Mouse (Mus musculus): ENCODE results near the gene Aldh3b3. TPM values are rescaled to one million over a fixed set of nuclear protein-coding genes. Genes with fewer than 3 reads are reported as not detected.
"Not testable (repeated sequence)": the region's sequence is repeated elsewhere in the genome, so short reads cannot be mapped to it uniquely, and the experiment has no call there.

Gene Aldh3b3
- total RNA-seq, 2 experiments from 2014 or later: 1.4 to 2.4 TPM

DNA sequence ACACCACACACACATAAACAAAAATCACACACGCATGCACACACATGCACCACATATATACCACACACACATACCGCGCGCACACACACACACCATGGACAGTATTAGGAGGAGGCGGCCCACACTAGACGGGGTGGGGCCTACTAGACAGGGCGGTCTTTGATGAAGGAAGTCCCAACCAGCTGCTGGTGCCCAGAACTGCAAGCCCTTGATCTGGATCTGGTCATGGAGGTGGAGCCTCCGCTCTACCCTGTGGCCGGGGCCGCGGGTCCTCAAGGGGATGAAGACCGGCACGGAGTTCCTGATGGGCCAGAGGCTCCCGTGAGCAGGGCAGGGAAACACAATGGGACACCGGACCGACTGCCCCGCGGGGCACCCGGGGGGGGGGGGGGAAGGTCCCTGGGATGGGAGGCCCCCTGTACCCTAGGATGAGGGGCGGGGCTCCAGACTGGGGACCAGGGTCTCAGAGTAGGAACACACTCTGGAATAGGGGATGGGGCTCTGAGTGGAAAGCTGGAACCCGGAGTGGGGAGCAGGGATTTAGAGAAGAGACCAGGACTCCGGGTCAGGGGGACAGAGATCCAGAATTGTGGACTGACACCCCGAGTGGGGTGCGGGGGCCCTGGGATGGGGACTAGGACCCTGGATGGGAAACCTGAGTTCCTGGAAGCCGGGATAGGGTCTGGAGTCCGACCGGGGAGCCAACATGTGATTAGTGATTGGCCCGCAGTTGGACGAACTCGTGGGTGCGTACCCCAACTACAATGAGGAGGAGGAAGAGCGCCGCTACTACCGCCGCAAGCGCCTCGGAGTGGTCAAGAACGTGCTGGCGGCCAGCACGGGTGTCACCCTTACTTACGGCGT lies 23.2 kb upstream of the Aldh3b3 start, which contains the start of gene Unc93b1:
Unc93b1 (plus strand) TSS at position 155 of the 864 bp plus-strand sequence.
- peak; percentile 83 for ATAC-seq (ENCODE audit: poor library complexity, severe bottlenecking)

DNA sequence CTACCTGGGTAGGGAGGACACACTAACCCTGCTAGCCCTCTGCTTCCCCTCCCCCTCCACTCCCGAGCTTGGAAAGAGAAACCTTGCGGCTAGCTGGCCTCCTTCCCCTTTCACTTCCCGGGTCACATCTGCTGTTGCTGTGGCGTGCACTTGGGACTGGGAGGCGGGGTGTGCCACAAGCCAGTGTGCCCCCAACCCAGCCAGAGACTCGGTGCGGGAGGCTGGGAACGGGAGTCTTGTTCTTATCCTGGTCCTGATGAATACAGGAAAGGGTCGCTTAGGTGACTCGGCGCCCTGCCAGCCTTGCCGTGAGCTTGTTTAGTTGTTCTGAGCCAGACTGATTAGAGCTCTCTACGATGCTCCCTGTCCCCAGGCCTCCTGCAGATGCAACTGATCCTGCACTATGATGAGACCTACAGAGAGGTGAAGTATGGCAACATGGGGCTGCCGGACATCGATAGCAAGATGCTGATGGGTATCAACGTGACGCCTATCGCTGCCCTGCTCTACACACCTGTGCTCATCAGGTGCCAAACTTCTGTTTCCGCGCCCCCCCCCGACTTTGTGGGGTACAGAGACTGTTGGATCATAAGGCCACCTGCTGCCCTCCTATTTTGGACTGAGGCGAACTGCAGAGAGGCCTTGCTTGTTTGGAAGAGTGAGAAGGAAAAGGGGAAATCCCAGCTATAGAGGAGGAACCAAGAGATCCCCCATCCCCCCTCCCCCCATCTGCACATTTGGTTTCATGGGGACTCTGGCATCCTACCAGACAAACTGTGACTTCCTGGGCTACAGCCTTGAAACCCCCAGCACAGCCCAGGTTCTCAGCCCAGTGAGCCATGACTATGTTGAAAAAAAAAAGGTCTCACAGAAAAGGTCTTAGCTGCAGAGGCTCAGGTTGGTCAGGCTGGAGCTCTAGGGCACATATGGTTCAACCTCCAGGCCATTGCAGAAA lies 22.3 kb upstream of the Aldh3b3 start:
- peak; percentile 74 for ATAC-seq (ENCODE audit: poor library complexity, severe bottlenecking)

DNA sequence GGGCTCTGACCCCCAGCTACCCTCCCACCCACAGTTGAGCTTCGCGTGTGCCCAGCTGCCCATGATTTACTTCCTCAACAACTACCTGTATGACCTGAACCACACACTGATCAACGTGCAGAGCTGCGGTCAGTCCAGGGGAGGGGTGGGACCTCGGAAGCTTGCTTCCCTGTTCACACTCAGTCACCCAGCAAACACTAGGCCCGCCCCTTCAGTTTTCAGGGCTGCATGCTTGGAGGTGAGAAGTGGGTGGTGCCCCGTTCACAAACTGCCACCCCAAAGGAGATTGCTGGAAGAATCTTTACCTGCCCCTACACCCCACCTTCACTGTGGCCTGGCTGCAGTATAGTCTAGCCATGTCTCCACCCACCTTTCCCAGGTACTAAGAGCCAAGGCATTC lies 16.1 kb upstream of the Aldh3b3 start:
- ATAC-seq (ENCODE audit: poor library complexity, severe bottlenecking): no peak

DNA sequence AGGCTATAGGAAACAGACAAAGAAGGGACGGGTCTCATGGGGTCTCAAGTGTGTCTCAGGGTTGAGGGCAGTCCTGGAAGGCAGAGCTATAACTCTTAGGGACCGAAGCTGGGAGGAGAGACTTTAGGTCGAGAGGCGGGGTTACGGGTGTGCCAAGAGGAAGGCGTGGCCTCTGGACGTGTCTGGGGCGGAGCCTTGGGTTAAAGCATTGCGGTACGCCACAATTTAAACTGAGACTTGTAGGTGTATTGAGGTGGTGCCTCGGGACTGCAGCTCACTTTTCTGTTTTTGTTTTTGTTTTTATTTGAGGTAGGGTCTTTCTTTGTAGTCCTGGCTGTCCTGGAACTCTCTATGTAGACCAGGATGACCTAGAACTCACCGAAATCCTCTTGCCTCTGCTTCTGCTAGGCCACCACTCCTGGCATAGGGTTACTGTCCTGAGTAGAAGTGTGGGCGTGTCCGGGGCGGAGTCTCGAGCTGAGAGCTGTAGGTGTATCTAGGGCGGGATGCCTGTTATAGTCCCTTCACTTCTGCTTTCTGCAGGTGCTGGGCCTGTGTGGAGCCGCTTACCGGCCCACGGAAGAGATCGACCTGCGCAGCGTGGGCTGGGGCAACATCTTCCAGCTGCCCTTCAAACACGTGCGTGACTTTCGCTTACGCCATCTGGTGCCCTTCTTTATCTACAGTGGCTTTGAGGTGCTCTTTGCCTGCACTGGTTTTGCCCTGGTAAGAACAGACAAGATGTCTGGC lies 15.3 kb upstream of the Aldh3b3 start:
- ATAC-seq (ENCODE audit: poor library complexity, severe bottlenecking): peak; percentile 83

DNA sequence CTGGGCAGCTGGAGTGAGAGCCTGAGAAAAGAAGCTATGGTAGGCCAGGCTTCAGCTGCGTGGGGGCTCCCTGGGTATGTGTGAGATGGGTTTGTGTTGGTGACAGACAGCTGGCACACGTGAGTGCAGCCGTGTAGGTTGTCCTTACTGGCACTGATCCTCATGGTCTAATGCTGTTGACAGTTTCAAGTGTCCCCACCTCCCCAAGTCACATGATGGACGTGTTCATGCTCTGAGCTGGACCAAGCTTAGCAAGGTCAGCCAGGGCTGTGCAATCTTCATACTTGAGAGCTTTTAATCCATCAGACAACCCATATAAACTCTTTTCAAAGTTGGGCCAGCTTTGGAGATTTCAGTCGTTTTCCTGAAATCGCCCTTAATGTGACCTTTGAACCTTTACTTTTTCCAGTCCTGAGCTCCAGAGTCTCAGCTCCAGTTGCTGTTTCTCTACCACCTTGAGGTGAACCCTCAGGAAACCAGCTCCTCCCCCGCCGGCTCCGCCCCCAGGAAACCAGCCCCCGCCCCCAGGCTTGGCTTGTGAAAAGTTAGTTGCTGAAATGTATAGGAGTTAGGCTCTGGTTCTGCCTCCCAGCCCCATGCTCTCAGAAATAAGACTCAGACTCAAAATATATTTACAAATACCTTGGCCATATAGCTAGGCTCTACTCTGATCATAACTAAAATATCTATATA lies 12.4 kb upstream of the Aldh3b3 start:
- 0 out of 2 replicates have a peak, but pooled peaks have one; percentile 45 for ATAC-seq (ENCODE audit: poor library complexity, severe bottlenecking)

DNA sequence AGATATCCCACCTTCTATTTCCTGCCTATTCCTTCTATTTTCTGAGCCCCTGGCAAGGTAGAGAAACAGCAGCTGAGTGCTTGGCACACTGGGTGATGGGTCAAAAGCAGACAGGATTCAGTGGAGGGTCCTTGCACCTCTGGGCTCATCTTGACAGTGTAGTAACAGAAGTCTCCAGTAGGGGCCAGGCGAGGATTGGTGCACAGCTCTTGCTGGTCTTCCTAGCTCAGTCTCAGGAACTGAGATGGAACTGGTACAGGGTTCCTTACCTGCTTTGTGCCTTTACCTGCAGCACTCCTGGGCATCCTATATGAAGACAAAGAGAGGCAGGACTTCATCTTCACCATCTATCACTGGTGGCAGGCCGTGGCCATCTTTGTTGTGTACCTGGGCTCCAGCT lies 11.7 kb upstream of the Aldh3b3 start:
- peak; percentile 64 for ATAC-seq (ENCODE audit: poor library complexity, severe bottlenecking)

DNA sequence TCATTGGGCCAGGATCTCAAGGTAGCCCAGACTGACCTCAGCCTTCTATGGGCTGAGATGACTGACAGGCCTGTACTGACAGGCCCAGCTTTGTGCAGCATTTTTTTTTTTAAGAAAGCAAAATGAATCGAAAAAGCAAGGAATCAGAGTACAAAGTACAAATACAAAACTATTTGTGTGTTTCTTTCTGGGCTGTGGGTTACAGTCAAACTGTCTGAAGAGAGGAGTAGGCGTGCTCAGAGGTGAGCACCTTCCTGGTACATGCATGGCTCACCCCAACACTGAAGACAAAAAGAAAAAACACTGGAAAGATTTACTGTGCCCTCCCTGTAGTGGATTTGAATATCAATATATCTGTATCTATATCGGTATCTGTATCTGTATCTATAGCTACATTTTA lies 10.6 kb upstream of the Aldh3b3 start:
- ATAC-seq (ENCODE audit: poor library complexity, severe bottlenecking): no peak

DNA sequence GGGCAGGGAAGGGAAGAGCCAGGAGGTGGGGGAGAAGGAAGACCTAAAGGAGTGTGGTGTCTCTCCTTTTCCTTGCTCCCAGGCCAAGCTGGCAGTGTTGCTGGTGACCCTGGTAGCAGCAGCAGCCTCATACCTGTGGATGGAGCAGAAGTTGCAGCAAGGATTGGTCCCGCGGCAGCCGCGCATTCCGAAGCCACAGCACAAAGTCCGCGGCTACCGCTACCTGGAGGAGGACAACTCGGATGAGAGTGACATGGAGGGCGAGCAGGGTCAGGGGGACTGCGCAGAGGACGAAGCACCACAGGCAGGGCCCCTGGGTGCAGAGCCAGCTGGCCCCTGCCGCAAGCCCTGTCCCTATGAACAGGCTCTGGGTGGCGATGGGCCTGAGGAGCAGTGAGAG lies 9.9 kb upstream of the Aldh3b3 start:
- ATAC-seq (ENCODE audit: poor library complexity, severe bottlenecking): no peak

DNA sequence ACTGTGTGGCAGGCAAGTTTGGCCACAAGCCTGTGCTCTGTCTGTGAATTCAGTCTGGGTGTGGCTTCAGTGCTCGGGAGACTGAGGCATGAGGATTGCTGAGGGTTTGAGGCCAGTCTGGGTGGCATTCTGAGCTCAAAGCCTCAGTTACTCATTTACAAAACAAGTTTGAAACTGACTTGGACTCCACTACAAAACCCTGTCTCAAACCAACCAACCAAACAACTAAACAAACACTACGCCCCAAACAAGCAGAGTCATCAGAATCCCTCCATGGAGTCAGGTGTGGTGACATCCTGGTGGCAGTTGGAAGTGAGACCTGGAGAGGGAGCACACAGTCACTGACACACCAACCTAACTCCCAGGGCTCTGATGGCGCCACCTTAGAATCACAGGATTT lies 8.1 kb upstream of the Aldh3b3 start:
- ATAC-seq (ENCODE audit: poor library complexity, severe bottlenecking): no peak

DNA sequence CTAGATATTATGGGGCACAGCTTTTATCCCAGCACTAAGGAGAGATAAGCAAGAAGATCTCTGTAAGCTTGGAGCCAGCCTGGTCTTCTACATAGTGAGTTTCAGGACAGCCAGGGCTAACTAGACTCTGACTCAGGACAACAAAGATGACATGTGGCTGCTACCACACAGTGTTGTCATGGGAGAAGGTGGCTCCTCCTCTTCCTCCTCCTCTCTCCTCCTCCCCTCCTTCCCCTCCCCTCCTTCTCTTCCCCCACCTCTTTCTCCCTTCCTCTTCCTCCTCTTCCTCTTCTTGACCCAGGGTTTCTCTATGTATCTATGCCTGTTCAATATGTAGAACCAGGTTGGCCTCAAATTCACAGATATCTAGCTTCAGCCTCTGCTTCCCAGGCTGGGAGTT lies 7.0 kb upstream of the Aldh3b3 start:
- ATAC-seq (ENCODE audit: poor library complexity, severe bottlenecking): peak; percentile 72

DNA sequence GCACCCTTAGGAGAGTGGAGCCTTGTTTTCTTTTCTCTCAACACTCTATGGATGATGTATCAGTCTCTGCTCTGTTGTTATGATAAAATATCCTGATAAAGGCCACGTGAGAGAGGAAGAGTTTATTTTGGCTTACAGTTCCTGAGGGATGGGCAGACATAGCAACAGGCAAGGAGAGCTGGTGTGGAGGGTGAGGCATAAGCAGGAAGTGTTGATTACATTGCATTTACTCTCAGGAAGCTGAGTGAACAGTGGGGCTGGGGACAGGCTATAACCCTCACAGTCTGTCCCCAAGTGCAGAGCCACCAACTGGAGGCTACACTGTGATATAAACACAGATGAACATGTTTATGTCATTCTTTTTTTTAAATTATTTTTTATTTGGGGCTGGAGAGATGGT lies 6.3 kb upstream of the Aldh3b3 start:
- no peak for ATAC-seq (ENCODE audit: poor library complexity, severe bottlenecking)

DNA sequence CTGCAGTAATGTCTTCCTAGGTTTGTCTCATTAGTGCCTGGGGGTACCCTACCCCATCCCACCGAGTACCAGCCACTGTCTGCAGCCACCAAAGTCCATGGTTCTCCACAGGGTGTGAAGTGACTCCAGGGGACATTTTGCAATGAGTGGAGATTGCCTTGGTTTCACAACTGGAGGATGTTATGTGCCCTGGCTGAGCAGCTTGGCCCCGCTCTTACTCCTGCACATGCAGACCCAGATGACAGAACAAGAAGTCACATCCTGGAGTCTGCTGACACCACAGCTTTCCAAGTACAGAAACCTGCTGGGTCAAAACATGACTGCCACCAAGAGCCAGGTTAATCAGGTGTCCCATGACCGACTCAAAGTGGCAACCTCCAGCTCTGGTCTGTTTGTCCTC lies 3.4 kb upstream of the Aldh3b3 start:
- ATAC-seq (ENCODE audit: poor library complexity, severe bottlenecking): peak; percentile 35; the same call in 1 of the 2 replicates

DNA sequence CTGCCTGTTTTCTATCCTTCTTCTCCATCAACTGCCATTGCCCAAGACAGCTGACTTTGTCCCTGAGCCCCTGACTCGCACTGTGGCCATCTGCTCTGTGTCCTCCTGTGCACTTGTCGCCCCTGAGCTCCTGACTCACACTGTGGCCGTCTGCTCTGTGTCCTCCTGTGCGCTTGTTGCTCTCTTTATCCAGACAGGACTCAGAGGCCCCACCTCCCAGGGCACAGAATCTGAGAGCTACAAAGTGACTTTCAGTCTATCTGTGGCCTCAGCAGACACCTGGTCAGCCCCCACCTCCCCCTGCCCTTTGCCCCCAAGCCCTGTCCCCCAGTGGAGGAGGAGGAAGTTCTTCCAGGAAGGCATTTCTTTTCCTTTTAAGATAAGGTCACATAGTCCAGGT lies 2.6 kb upstream of the Aldh3b3 start:
- ATAC-seq (ENCODE audit: poor library complexity, severe bottlenecking): no peak

DNA sequence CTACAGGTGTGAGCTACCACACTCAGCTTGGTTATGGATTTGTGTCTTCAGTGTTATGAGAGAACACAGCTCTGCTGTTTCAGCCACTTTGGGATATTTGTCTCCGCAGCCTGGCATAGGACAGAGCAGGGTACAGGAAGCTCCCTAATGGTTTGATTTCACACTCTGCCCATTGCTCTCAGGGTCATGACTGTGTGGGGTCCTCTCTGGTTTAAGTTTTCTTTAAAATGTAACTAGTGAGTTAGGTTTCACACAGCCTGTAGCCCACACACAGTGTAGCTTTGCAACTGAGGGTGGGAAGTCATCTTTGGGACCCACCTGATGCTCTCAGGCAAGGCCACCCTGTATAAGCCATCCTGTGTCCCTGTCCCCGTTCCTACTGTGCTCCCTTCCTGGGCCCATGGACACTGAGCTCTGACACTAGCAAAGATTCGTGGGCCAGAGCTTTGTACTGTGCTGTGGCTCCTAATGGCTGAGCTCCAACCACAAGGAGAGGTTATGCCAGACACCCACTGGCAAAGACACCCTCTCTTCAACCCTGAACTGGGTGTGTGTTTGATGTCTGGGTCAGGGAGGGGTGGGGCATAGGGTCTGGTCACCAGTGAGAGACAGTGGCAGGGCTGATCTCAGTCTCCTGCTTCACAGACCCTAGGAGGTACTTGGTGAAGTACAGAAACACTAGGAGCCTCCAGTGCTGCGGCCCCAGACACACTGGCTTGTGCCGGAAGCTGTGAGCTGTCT lies 979 bp upstream of the Aldh3b3 start:
- ATAC-seq (ENCODE audit: poor library complexity, severe bottlenecking): not testable (repeated sequence)

DNA sequence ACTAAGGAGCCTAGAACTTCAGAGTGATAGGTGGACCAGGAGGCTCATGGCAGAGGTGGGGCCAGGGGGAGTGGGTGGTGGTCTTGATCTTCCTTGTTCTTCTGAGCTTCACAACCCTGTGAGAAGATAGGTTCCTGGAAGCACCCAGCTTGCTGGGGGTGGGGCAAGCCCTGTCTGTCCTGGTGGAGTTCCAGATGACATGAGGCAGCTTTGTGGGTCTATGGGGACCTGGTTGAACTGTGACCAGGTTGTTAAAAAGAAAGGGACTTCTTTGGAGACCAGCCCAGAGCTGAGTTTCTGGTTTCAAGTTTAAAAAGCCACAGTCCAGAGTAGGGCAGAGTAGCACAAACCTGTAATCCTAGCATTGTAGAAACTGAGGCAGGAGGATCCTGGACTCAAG lies 585 bp downstream of the Aldh3b3 start:
- ATAC-seq (ENCODE audit: poor library complexity, severe bottlenecking): no peak

DNA sequence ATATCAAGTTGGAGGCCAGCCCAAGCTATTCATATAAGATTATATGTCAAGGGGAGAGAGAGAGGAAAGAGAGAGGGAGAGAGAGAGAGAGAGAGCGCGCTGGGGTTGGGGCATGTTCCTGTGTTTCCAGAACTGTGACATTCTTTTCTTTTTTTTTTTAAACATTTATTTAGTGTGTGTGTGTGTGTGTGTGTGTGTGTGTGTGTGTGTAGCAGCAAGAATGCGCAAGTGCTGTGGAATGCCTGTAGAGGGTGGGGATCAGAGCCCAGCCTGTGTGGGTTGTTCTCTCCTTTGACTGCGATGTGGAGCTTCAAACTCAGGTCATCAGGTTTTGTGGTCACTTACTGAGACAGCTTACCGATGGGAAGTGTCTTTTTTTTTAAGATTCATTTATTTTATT lies 1.8 kb downstream of the Aldh3b3 start:
- ATAC-seq (ENCODE audit: poor library complexity, severe bottlenecking): no peak

DNA sequence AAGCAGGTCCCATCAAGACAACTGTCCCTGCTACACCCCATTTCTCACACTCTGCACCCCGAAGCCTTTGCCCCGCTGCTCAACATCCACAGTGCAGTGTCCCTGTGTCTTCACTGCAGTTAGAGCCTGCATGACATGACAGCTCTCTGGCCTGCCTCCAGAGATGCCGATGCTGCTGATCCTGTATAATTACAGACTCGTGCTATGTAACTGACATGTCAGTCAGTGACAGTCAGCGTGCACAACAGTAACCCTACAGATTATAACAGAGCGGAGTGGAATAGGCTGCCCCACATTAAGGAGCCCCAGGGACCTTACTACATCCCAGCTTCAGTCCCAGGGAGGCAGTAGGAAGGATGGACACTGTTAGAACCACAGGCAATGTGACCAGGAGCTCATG lies 3.4 kb downstream of the Aldh3b3 start:
- ATAC-seq (ENCODE audit: poor library complexity, severe bottlenecking): not testable (repeated sequence)

DNA sequence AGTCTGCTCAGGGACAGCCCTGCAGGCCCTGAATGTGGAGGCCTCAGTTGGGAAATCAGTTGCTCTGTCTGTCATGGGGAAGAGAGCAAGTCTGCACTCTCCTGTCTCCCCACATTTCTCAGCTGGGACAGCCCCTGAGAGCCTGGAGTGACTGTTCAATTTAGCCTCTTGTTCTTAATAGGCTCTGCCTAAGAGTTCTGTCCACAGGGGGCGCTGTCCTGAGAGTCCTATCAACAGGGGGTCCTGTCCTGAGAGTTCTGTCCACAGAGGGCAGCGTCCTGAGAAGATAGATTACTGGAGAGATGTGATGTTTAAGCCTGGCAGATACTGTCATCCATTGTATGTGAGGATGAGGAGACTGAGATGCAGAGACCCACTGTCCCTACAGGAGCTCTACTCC lies 4.0 kb downstream of the Aldh3b3 start:
- ATAC-seq (ENCODE audit: poor library complexity, severe bottlenecking): no peak

DNA sequence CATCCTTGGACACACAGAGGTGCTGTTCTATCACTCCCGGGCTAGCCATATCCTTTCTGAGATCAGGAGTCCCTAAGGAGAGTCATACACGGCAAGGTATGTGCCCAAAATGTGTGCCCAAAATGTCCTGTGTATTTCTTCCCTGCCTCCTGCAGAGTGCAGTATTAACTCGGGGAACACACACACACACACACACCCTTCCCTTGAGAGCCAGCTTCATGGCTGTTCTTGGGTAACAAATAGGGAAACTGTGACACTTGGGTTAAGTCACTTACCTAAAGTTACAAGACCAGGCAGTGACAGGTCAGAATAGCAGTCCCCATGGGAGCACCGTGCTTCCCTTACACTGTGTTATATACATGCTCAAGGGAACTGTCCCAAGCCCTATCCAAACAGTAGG lies 5.6 kb downstream of the Aldh3b3 start:
- peak; percentile 81 for ATAC-seq (ENCODE audit: poor library complexity, severe bottlenecking)

Measured in megakaryocyte, adult 5-6 weeks (primary cell).